Mouse (Mus musculus) cerebellum, postnatal 36 days (tissue): Measurements from ENCODE around the gene Dmrtb1.

Source experiments
- DNase-seq, 2 experiments: peaks; one replicate each; pipeline ENCODE4 v3.0.0; 2021 to 2022; ENCODE audit warnings: mixed read lengths in 2 of 2

Dmrtb1 gene

GRCm38 (mm10) chr4:107680311-107681098, 3.5 kb downstream of the Dmrtb1 start:
- no peak for DNase-seq

- DNase-seq = no peak
These were observed 8.4 kb downstream of the Dmrtb1 start for GRCm38 (mm10) chr4:107675645-107676044.

- no peak for DNase-seq
These were observed 9.7 kb downstream of the Dmrtb1 start for GRCm38 (mm10) chr4:107674322-107674644.

GRCm38 (mm10) chr4:107673638-107674321, 10.2 kb downstream of the Dmrtb1 start:
- peak; percentile 47 to 55 for DNase-seq

- DNase-seq = no peak
These were observed 13.3 kb downstream of the Dmrtb1 start for GRCm38 (mm10) chr4:107670731-107671130.

- DNase-seq = no peak
These were observed 15.5 kb downstream of the Dmrtb1 start for GRCm38 (mm10) chr4:107668514-107668913.

- peak; percentile 46 to 52 for DNase-seq
These were observed 23.4 kb downstream of the Dmrtb1 start for GRCm38 (mm10) chr4:107660649-107661048.

GRCm38 (mm10) chr4:107653280-107653643, 30.8 kb downstream of the Dmrtb1 start:
- no peak for DNase-seq

GRCm38 (mm10) chr4:107652598-107653279, 31.3 kb downstream of the Dmrtb1 start:
- peak; percentile 87 for DNase-seq

- no peak for DNase-seq
These were observed 33.0 kb downstream of the Dmrtb1 start for GRCm38 (mm10) chr4:107651021-107651496.

GRCm38 (mm10) chr4:107648959-107649485, 35.0 kb downstream of the Dmrtb1 start:
- DNase-seq = no peak

GRCm38 (mm10) chr4:107641624-107642023, 42.4 kb downstream of the Dmrtb1 start:
- DNase-seq = no peak

- DNase-seq = no peak
These were observed 45.7 kb downstream of the Dmrtb1 start for GRCm38 (mm10) chr4:107638303-107638702.

GRCm38 (mm10) chr4:107637670-107638069, 46.4 kb downstream of the Dmrtb1 start:
- peak in 1 of 2 experiments; percentile 16 for DNase-seq

GRCm38 (mm10) chr4:107636099-107636498, 47.9 kb downstream of the Dmrtb1 start:
- DNase-seq = no peak

GRCm38 (mm10) chr4:107634631-107635030, 49.4 kb downstream of the Dmrtb1 start:
- peak; percentile 37 to 57 for DNase-seq

GRCm38 (mm10) chr4:107628921-107629411, 55.1 kb downstream of the Dmrtb1 start:
- no peak for DNase-seq

- peak; percentile 50 to 68 for DNase-seq
These were observed 55.8 kb downstream of the Dmrtb1 start for GRCm38 (mm10) chr4:107628226-107628625.
